Mouse (Mus musculus) ES-E14 (cell line): ENCODE data around the gene Cryl1. TPM values are rescaled to one million over a fixed set of nuclear protein-coding genes. Genes with fewer than 3 reads are reported as not detected.

Experiments
- DNase-seq: peaks from one replicate; pipeline ENCODE4 v3.0.0-alpha.2; 2013; ENCODE audit warnings: low read depth, low spot score
- H3K27ac ChIP-seq: 2 replicates; pipeline ENCODE4 v1.5.1; 2012; ENCODE audit warnings: low read depth, mild to moderate bottlenecking, low read length, moderate library complexity, mixed read lengths; ENCODE audit not compliant: poor library complexity, insufficient read depth, severe bottlenecking
- H3K36me3 ChIP-seq: 2 replicates; pipeline ENCODE4 v1.6.1; 2012; ENCODE audit warnings: mild to moderate bottlenecking, low read length, moderate library complexity, mixed read lengths; ENCODE audit not compliant: control insufficient read depth, poor library complexity, insufficient read depth, severe bottlenecking
- H3K4me1 ChIP-seq, 2 experiments: fragments of 150-350 bp in 1 of 2; sonication (generic) in 1 of 2; 2 replicates each; pipeline ENCODE4 v1.6.1; 2012; ENCODE audit warnings: low read length in 2 of 2, mild to moderate bottlenecking in 1 of 2, mixed read lengths in 1 of 2; ENCODE audit not compliant: control insufficient read depth in 2 of 2, insufficient read depth in 2 of 2, poor library complexity in 1 of 2
- H3K4me3 ChIP-seq, 2 experiments: fragments of 150-350 bp in 1 of 2; sonication (generic) in 1 of 2; 2 replicates each; pipeline ENCODE4 v1.5.1; 2012; ENCODE audit warnings: low read length in 2 of 2, low read depth in 1 of 2, mild to moderate bottlenecking in 1 of 2, mixed read lengths in 1 of 2; ENCODE audit not compliant: insufficient read depth in 1 of 2, poor library complexity in 1 of 2, severe bottlenecking in 1 of 2
- H3K9ac ChIP-seq: 2 replicates; pipeline ENCODE4 v1.6.1; 2012; ENCODE audit warnings: low read depth, mild to moderate bottlenecking, low read length, mixed read lengths; ENCODE audit not compliant: poor library complexity, insufficient read depth, severe bottlenecking
- H3K9me3 ChIP-seq: fragments of 150-350 bp; sonication (generic); 2 replicates; pipeline ENCODE4 v1.6.1; 2012; ENCODE audit warnings: low read depth, mild to moderate bottlenecking, low read length; ENCODE audit not compliant: control insufficient read depth, insufficient read depth
- CHD2 ChIP-seq: IDR thresholded peaks from 2 replicates; pipeline ENCODE4 v1.6.1; 2014; ENCODE audit warnings: mild to moderate bottlenecking, low read depth, low read length, inconsistent platforms
- HCFC1 ChIP-seq: IDR thresholded peaks from 2 replicates; pipeline ENCODE4 v1.6.1; 2012; ENCODE audit warnings: low read length, inconsistent platforms, borderline replicate concordance; ENCODE audit not compliant: insufficient read depth
- MAFK ChIP-seq: IDR thresholded peaks from 2 replicates; pipeline ENCODE4 v1.6.1; 2014; ENCODE audit warnings: mild to moderate bottlenecking, low read depth, low read length, inconsistent platforms; ENCODE audit not compliant: insufficient read depth
- ZC3H11A ChIP-seq: IDR thresholded peaks from 2 replicates; pipeline ENCODE4 v1.6.1; 2012; ENCODE audit warnings: low read depth, mild to moderate bottlenecking, inconsistent platforms, low read length, borderline replicate concordance
- ZNF384 ChIP-seq: IDR thresholded peaks from 2 replicates; pipeline ENCODE4 v1.6.1; 2012; ENCODE audit warnings: low read depth, low read length, inconsistent platforms
- in situ Hi-C, 2 experiments: fragments of 600-800 bp; cut with MboI; formaldehyde crosslinking; loops; one replicate each; pipeline ENCODE4 v1.15.1; 2025; ENCODE audit warnings: low sequenced_read_pairs in 2 of 2, inconsistent platforms in 1 of 2; ENCODE audit not compliant: unreplicated experiment in 2 of 2
- total RNA-seq: library from RNA; depleted of rRNA; stranded (reverse); fragments of 300-350 nt; gene quantifications from 2 replicates; pipeline ENCODE4 v1.2.3, GENCODE M21; 2012

The Cryl1 gene
- total RNA-seq, 1 experiment, result 4.1 TPM

DNA sequence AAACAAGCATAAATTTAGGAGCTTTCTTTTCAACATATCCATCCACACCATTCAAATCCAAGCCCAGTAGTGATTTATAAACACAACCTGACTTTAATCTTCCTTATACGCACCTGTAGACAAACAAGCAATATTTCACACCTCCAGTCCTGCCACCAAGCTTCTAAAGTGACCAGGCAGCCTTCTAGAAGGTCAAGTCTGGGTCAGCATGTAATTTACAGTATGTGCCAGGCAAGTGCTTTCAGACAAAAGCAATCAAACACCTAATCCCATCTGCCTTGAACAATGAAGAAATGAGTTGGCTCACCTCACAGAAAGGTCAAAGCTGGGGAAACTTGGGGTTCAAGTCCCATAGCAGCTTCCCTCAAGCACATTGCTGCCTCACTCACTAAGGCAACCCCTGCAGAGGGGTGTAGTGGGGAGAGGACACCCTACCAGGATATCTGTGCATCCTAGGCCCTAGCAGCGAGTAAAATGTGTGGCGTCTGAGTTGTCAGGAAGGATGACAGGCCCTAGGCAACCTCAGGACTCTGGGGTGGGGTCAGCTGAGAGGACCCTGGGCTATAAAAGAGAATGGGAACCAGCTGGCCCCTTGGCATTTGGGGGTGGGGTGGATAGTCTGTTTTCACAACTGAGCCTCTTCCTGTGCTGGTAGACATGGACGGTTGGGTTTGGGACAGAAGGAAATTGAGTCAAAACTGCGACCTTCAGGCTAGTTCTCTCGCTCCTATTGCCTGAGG, 55.8 kb downstream of the Cryl1 start:
- DNase-seq, result no peak
- TF ChIP-seq HCFC1, result no peak
- TF ChIP-seq ZNF384, result no peak
- TF ChIP-seq CHD2, result no peak
- no peak for TF ChIP-seq MAFK
- TF ChIP-seq ZC3H11A, result no peak
- Histone ChIP-seq H3K9ac (no peak overlapping the region), H3K27ac (no peak overlapping the region), H3K4me3 (no peak overlapping the region), H3K36me3 (no peaks in the 10 kb centered on the region), H3K9me3 (no peaks in the 10 kb centered on the region), H3K4me1 (peaks cover 4 to 6% of the 10 kb centered on the region in 2 experiments; a peak in 1 of 4 replicates)
- in situ Hi-C loops, result loop anchor here in 1 of 2 experiments (25.0 kb wide), 1 partner anchor 230 kb away; the partner anchor contains the start of genes Gjb2 and Gm4491

DNA sequence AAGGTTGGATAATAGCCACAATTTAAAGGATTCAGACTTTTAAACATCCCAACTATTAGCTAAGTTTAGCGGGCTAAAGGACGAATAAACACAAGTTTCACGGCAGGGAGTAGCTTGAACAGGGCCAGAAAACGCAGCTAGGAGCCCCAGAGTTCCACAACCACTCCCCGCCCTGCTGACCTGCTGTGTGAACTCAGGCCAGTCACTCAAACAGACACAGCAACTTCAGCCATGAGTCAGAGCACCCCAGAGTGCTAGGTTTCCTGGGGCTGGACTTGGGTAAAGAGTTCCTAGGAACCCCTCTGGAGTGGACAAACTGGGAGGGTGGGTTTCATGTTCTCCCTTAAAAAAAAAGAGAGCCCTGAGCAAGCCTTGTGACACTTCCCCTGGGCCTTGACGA, 59.7 kb downstream of the Cryl1 start:
- H3K9me3 ChIP-seq, result no peaks in the 10 kb centered on the region
- H3K4me3 ChIP-seq, result no peak overlapping the region
- in situ Hi-C loops, result loop anchor here in 1 of 2 experiments (25.0 kb wide), 1 partner anchor 226 kb away; the partner anchor contains the start of genes Gjb2 and Gm4491
- H3K4me1 ChIP-seq, result 0 out of 4 replicates have a peak, but pooled peaks cover 0 to 2% of the 10 kb centered on the region in 2 experiments
- no peak overlapping the region for H3K27ac ChIP-seq
- TF ChIP-seq MAFK (no peak), HCFC1 (no peak), ZC3H11A (no peak), CHD2 (no peak), ZNF384 (no peak)
- DNase-seq, result no peak
- no peak overlapping the region for H3K9ac ChIP-seq
- no peaks in the 10 kb centered on the region for H3K36me3 ChIP-seq

GRCm38 (mm10) chr14:57334833-57335232, 63.5 kb downstream of the Cryl1 start:
- in situ Hi-C loops, result loop anchor here in 1 of 2 experiments (25.0 kb wide), 1 partner anchor 223 kb away; the partner anchor contains the start of genes Gjb2 and Gm4491
- TF ChIP-seq ZNF384, result no peak
- no peak for TF ChIP-seq ZC3H11A
- no peak for TF ChIP-seq MAFK
- no peak for TF ChIP-seq CHD2
- no peak for TF ChIP-seq HCFC1

DNA sequence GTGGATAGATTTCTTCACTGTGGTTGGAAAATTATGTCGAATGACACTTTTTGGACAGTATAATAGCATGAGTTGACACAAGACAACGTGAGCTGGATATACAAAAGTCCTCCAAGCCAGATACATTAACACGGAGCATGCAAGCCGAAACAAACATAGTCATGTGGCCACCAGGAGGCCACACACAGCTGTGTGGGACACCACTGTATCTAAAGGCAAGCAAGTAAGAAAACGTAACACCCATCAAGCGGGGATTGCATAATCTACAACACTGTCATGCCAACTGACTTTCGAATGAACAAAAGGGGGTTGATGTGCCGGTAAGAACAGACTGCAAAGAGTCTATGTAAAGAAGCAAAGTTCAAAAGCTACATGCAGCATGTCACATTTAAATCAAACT, 65.8 kb downstream of the Cryl1 start:
- Histone ChIP-seq H3K4me3 (no peak overlapping the region), H3K9me3 (no peaks in the 10 kb centered on the region), H3K9ac (no peak overlapping the region), H3K4me1 (peaks cover 0 to 3% of the 10 kb centered on the region in 2 experiments; a peak in 1 of 4 replicates), H3K36me3 (no peaks in the 10 kb centered on the region), H3K27ac (no peak overlapping the region)
- DNase-seq, result no peak
- no peak for TF ChIP-seq MAFK
- in situ Hi-C loops, result loop anchor here in 1 of 2 experiments (25.0 kb wide), 1 partner anchor 220 kb away; the partner anchor contains the start of genes Gjb2 and Gm4491

More at GRCm38 (mm10) chr14:57334833-57335232, 63.5 kb downstream of the Cryl1 start:
- Histone ChIP-seq H3K4me1 (peaks cover 0 to 4% of the 10 kb centered on the region in 2 experiments; a peak in 1 of 4 replicates), H3K9ac (no peak overlapping the region), H3K9me3 (no peaks in the 10 kb centered on the region), H3K4me3 (no peak overlapping the region), H3K27ac (no peak overlapping the region), H3K36me3 (no peaks in the 10 kb centered on the region)
- no peak for DNase-seq
